Mouse (Mus musculus): ENCODE measurements around the gene Ick. TPM values are rescaled to one million over a fixed set of nuclear protein-coding genes. Genes with fewer than 3 reads are reported as not detected.

The Ick gene
- polyA plus RNA-seq, 1 experiment, result 21.1 TPM

DNA sequence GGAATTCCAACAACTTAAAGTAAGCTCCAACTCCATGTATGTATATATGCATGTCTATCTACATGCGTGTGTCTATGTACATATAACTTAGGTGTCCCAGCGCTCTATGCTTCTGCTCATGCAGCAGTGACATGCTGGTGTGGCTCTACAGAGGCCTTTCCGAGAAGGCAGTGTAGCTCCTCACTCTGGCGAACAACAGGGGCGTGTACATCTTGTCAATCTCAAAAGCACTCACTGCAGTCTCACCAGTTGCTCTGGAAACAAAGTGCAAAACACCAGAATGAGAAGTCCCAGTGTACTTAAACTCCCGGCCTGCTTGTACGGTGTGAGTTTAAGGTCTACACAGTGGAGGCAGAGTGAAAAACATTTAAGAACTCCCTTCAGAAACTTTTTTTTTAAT is 27.2 kb upstream of the Ick start:
- 79% methylated on average over 7 of the region's 7 CpGs for WGBS
- DNase-seq, result no peak
- H3K4me1 ChIP-seq (ENCODE audit: control insufficient read depth, insufficient read depth, low read length), result no peaks in the 10 kb centered on the region
- TF ChIP-seq POLR2A (IDR thresholded peaks at IDR 0.05; ENCODE audit: borderline replicate concordance, extremely low read depth, low read depth, low read length) (no peak), CTCF (IDR thresholded peaks at IDR 0.05; ENCODE audit: insufficient read depth, low read length) (no peak)
- no peak overlapping the region for H3K4me3 ChIP-seq (replicated peaks; ENCODE audit: extremely low read depth, low read depth, low read length)

DNA sequence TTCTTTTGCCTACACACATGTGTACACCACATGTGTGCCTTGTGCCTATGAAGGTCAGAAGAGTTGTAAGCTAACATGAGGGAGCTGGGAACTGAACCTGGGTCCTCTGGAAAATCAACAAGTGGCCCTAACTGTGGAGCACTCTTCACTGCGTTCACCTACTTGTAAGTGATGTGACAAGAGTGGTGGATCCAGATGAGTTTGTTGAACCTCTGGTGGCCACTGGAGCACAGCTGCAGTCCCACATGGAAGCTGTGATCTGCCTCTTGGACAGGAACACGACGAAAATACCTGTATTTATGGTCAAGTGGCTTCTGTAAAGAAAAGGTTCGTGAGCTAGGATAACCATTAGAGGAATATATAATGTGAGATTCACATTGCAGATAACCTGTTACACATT is 24.7 kb upstream of the Ick start:
- WGBS, result 90% methylated on average over 4 of the region's 4 CpGs
- DNase-seq, result no peak
- Histone ChIP-seq H3K4me3 (replicated peaks; ENCODE audit: extremely low read depth, low read depth, low read length) (no peak overlapping the region), H3K4me1 (ENCODE audit: control insufficient read depth, insufficient read depth, low read length) (no peaks in the 10 kb centered on the region)
- TF ChIP-seq POLR2A (IDR thresholded peaks at IDR 0.05; ENCODE audit: borderline replicate concordance, extremely low read depth, low read depth, low read length), result no peak
- TF ChIP-seq CTCF (IDR thresholded peaks at IDR 0.05; ENCODE audit: insufficient read depth, low read length), result no peak

DNA sequence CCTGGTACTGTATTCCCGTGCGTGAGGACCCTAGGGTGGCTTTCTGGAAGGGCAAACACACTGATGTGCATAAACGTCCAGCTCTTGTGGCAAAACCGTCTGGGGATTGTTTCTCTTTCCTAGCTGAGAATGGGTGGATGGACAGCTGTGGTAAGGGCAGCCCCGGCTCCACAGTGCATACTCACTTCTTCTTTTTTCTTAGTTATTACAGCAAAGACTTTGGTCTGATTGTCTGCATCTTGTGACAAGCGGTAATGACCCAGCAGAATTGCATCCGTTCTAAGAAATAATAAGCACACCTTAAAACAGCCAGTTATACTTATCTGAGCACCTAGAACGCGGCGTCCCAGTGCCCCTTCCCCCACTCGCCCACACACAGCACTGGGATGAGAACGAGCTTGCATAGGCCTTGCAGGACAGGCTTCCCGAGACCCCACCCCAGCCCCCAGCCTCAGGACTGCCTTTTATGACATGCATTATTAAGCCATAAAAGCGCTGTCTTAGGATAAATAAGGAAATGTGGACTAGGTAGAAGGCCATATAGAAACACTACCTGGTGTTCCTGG is 23.2 kb upstream of the Ick start:
- WGBS, result 82% methylated on average over 14 of the region's 14 CpGs
- no peaks in the 10 kb centered on the region for H3K4me1 ChIP-seq (ENCODE audit: control insufficient read depth, insufficient read depth, low read length)
- H3K4me3 ChIP-seq (replicated peaks; ENCODE audit: extremely low read depth, low read depth, low read length), result no peak overlapping the region
- TF ChIP-seq CTCF (IDR thresholded peaks at IDR 0.05; ENCODE audit: insufficient read depth, low read length) (no peak), POLR2A (IDR thresholded peaks at IDR 0.05; ENCODE audit: borderline replicate concordance, extremely low read depth, low read depth, low read length) (no peak)
- DNase-seq, result no peak

DNA sequence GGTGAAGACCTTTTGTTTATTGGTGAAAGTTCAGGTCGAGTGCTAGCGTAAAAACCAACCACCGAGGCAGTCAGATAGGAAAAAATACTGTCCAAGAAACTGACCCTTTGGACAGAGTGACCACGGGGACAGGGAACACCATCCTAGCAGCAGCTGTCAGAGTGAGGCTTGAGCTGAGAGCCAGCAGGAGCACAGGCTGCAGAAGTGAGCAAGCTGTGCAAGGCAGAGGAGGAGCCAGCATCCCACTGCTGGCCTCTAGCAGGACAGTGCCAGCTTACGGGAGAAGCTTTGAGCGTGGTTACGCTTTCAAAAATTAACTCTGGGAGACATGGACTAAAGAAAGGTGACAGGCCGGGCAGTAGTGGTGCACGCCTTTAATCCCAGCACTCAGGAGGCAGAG is 21.2 kb upstream of the Ick start:
- WGBS, result 93% methylated on average over 9 of the region's 9 CpGs
- DNase-seq, result no peak
- Histone ChIP-seq H3K4me1 (ENCODE audit: control insufficient read depth, insufficient read depth, low read length) (no peaks in the 10 kb centered on the region), H3K4me3 (replicated peaks; ENCODE audit: extremely low read depth, low read depth, low read length) (no peak overlapping the region)
- TF ChIP-seq POLR2A (IDR thresholded peaks at IDR 0.05; ENCODE audit: borderline replicate concordance, extremely low read depth, low read depth, low read length) (no peak), CTCF (IDR thresholded peaks at IDR 0.05; ENCODE audit: insufficient read depth, low read length) (no peak)

DNA sequence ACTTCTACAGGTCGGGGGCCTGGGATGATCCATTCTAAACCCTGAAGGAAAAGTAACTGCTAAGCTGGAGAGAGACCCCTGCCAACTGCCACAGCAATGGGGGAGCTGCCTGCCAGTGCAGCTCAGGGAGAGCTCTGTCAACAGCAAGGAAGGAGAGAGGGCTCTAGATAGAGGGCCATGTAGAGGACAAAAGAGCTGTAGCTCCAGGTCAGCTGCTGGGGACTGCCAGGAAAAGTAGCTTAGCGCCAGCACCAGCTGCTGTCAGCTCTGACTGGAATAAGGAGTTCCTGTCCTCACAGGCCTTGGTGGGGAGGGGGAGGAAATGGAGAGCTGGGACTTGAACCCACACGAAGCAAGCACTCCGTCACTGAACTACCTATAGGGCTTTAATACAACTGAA is 20.5 kb upstream of the Ick start:
- H3K4me1 ChIP-seq (ENCODE audit: control insufficient read depth, insufficient read depth, low read length), result no peaks in the 10 kb centered on the region
- DNase-seq, result no peak
- no peak overlapping the region for H3K4me3 ChIP-seq (replicated peaks; ENCODE audit: extremely low read depth, low read depth, low read length)
- 72% methylated on average over 4 of the region's 4 CpGs for WGBS
- TF ChIP-seq POLR2A (IDR thresholded peaks at IDR 0.05; ENCODE audit: borderline replicate concordance, extremely low read depth, low read depth, low read length) (no peak), CTCF (IDR thresholded peaks at IDR 0.05; ENCODE audit: insufficient read depth, low read length) (no peak)

DNA sequence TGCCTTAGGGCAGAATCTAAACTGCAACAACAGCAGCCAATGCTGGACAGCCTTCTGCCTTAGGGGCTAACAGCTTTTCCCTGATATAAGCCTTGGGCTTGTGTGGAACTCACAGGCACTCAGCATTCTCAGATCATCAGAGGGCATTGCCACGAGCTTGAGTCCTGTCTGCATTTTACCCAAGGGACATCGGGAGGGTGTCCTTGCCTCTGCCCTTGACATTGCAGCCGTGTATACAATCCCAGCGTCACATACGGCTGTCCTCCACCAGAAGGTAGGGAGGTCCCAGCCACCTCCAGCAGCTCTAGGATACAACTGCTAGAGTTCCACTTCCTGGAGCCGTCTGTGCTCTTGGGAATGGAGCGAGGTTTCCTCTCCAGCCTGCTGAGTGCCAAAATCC is 20.0 kb upstream of the Ick start:
- DNase-seq, result no peak
- Histone ChIP-seq H3K4me1 (ENCODE audit: control insufficient read depth, insufficient read depth, low read length) (no peaks in the 10 kb centered on the region), H3K4me3 (replicated peaks; ENCODE audit: extremely low read depth, low read depth, low read length) (no peak overlapping the region)
- TF ChIP-seq CTCF (IDR thresholded peaks at IDR 0.05; ENCODE audit: insufficient read depth, low read length) (no peak), POLR2A (IDR thresholded peaks at IDR 0.05; ENCODE audit: borderline replicate concordance, extremely low read depth, low read depth, low read length) (no peak)
- 74% methylated on average over 7 of the region's 7 CpGs for WGBS

DNA sequence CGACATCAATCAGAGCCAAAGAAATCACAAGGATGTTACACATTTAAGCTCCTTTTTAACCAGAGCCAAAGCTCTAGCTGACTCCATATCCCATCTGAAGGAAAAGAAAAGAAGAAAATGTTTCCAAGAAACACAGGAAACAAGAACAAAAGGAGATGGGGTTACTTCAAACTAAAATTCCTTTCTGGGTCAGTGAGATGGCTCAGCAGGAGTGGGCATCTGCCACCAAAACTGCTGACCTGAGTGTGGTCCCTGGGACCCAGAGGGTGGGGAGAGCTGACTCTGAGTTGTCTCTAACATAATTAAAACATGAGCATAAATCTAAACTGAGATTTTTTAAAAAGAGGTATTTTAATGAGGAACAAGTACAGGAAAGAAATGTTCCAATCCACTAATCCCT is 19.1 kb upstream of the Ick start:
- Histone ChIP-seq H3K4me3 (replicated peaks; ENCODE audit: extremely low read depth, low read depth, low read length) (no peak overlapping the region), H3K4me1 (ENCODE audit: control insufficient read depth, insufficient read depth, low read length) (no peaks in the 10 kb centered on the region)
- 74% methylated on average over 1 of the region's 1 CpGs for WGBS
- no peak for DNase-seq
- TF ChIP-seq CTCF (IDR thresholded peaks at IDR 0.05; ENCODE audit: insufficient read depth, low read length) (no peak), POLR2A (IDR thresholded peaks at IDR 0.05; ENCODE audit: borderline replicate concordance, extremely low read depth, low read depth, low read length) (no peak)

DNA sequence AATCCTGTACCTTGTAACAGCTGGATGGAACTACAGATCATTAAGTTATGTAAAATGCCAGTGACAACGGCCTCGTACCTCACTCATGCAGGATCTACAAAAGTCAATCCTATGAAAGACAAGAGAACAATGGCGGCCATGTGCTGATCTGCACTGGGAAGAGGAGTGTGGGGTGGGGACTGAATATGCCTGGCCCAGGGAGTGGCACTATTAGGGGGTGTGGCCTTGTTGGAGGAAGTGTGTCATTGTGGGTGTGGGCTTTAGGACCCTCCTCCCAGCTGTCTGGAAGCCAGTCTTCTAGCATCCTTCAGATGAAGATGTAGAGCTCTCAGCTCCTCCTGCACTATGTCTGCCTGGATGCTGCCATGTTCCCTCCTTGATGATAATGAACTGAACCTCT is 18.4 kb upstream of the Ick start:
- no peaks in the 10 kb centered on the region for H3K4me1 ChIP-seq (ENCODE audit: control insufficient read depth, insufficient read depth, low read length)
- WGBS, result 93% methylated on average over 3 of the region's 3 CpGs
- TF ChIP-seq CTCF (IDR thresholded peaks at IDR 0.05; ENCODE audit: insufficient read depth, low read length) (no peak), POLR2A (IDR thresholded peaks at IDR 0.05; ENCODE audit: borderline replicate concordance, extremely low read depth, low read depth, low read length) (no peak)
- H3K4me3 ChIP-seq (replicated peaks; ENCODE audit: extremely low read depth, low read depth, low read length), result no peak overlapping the region
- DNase-seq, result no peak

DNA sequence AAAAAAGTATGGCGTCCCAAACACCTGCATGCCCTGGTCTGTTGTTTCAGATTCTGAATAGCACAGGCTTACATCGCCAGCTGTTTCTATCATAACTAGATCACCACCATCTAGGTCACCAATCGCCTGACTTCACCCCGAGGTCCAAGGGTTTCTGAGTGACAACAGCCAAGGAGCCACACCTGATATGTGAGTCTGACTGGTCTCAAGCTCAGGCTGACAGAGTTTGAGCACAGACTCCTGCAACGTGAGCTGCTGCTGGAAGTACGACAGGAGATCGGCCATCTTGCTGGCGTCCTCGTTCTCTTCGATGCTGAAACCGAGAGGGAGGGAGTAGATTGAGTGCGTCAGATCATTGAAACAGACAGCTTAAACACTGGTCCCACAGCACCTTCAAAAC is 13.3 kb upstream of the Ick start:
- no peaks in the 10 kb centered on the region for H3K4me1 ChIP-seq (ENCODE audit: control insufficient read depth, insufficient read depth, low read length)
- DNase-seq, result no peak
- 95% methylated on average over 12 of the region's 12 CpGs for WGBS
- no peak overlapping the region for H3K4me3 ChIP-seq (replicated peaks; ENCODE audit: extremely low read depth, low read depth, low read length)
- no peak for TF ChIP-seq CTCF (IDR thresholded peaks at IDR 0.05; ENCODE audit: insufficient read depth, low read length)
- TF ChIP-seq POLR2A (IDR thresholded peaks at IDR 0.05; ENCODE audit: borderline replicate concordance, extremely low read depth, low read depth, low read length), result no peak

DNA sequence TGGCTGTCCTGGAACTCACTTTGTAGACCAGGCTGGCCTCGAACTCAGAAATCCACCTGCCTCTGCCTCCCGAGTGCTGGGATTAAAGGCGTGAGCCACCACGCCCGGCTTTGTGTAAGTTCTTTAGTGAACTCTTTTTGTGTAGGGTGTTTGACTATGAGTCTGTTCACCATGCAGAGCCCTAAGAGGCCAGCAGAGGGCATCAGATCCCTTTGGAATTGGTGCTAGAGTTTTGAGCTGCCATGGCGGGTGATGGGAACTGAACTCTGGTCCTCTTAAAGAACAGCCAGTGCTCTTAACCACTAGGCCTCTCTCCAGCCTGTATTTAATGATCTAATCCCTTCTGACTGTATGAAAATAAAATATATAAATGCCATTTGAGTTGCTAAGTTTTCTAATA is 12.6 kb upstream of the Ick start:
- H3K4me3 ChIP-seq (replicated peaks; ENCODE audit: extremely low read depth, low read depth, low read length), result no peak overlapping the region
- no peaks in the 10 kb centered on the region for H3K4me1 ChIP-seq (ENCODE audit: control insufficient read depth, insufficient read depth, low read length)
- DNase-seq, result no peak
- 95% methylated on average over 6 of the region's 6 CpGs for WGBS
- no peak for TF ChIP-seq POLR2A (IDR thresholded peaks at IDR 0.05; ENCODE audit: borderline replicate concordance, extremely low read depth, low read depth, low read length)
- TF ChIP-seq CTCF (IDR thresholded peaks at IDR 0.05; ENCODE audit: insufficient read depth, low read length), result 0 out of 2 replicates have a peak, but pooled peaks have one; percentile 22

All from lung, adult 2 months (tissue).